Mouse (Mus musculus): ENCODE data around the gene Slc34a3. TPM values are rescaled to one million over a fixed set of nuclear protein-coding genes. Genes with fewer than 3 reads are reported as not detected.

The Slc34a3 gene
- total and polyA plus RNA-seq, 2 experiments from 2014 or later = not detected

DNA sequence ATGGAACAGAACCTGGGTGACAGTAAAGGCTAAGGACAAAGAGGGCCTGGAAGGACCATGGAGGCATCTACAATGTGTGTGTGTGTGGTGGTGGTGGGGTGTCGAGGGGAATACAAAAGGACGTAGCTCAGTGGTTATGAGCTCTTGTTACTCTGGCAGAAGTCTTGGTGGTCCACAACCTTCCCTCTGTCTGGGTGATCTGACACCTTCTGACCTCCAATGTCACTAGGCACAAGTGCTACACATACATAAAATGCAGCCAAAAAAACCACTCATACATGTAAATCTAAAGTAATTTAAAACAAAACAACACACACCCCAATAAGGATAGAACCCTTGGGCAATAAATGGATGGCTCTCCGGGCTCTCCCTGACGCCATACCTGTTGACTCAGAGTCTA is 6.8 kb downstream of the Slc34a3 start:
- WGBS = 92% methylated on average over 4 of the region's 4 CpGs
- no peak overlapping the region for H3K27ac ChIP-seq
- TF ChIP-seq CTCF (IDR thresholded peaks at IDR 0.05; ENCODE audit: low read depth) = no peak
- H3K9ac ChIP-seq (replicated peaks; ENCODE audit: low read length) = no peak overlapping the region
- H3K4me1 ChIP-seq (ENCODE audit: insufficient read depth, low read length) = peaks cover 19% of the 10 kb centered on the region
- no peaks in the 10 kb centered on the region for H3K36me3 ChIP-seq (ENCODE audit: insufficient read depth, low read length)
- H3K4me3 ChIP-seq (ENCODE audit: low read length) = no peak overlapping the region
- no peak for ATAC-seq
- no peak for DNase-seq (ENCODE audit: low spot score)
- H3K27me3 ChIP-seq (ENCODE audit: insufficient read depth, low read length) = no peaks in the 10 kb centered on the region
- no peaks in the 10 kb centered on the region for H3K9me3 ChIP-seq (ENCODE audit: low read length)
- no peak overlapping the region for H3K4me2 ChIP-seq (ENCODE audit: low read depth, low read length)

DNA sequence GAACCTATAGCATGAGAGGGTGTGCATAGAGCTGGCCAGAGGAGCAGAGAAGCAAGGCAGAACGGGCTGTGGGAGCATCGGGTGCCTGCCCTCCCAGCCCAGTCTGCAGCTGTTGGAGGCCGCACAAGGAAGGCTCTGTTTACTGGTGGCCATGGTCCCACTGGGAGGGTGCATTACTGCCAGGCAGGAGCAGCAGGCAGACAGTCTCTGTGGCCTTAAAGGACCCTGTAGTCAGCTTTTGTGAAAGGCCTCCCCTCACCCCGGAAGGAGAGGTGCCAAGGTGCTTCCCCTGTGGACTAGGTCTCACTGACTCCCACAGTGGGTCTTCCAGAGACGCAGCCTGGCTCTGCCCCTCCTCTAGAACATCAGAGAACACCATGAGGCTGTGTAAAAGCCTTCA is 7.3 kb downstream of the Slc34a3 start:
- no peaks in the 10 kb centered on the region for H3K9me3 ChIP-seq (ENCODE audit: low read length)
- no peaks in the 10 kb centered on the region for H3K36me3 ChIP-seq (ENCODE audit: insufficient read depth, low read length)
- H3K4me2 ChIP-seq (ENCODE audit: low read depth, low read length) = no peak overlapping the region
- DNase-seq (ENCODE audit: low spot score) (peak; percentile 21), ATAC-seq (no peak)
- TF ChIP-seq CTCF (IDR thresholded peaks at IDR 0.05; ENCODE audit: low read depth) = no peak
- no peak overlapping the region for H3K27ac ChIP-seq
- H3K4me3 ChIP-seq (ENCODE audit: low read length) = no peak overlapping the region
- WGBS = 79% methylated on average over 5 of the region's 5 CpGs
- H3K9ac ChIP-seq (replicated peaks; ENCODE audit: low read length) = no peak overlapping the region
- peaks cover 19% of the 10 kb centered on the region for H3K4me1 ChIP-seq (ENCODE audit: insufficient read depth, low read length)
- no peaks in the 10 kb centered on the region for H3K27me3 ChIP-seq (ENCODE audit: insufficient read depth, low read length)

DNA sequence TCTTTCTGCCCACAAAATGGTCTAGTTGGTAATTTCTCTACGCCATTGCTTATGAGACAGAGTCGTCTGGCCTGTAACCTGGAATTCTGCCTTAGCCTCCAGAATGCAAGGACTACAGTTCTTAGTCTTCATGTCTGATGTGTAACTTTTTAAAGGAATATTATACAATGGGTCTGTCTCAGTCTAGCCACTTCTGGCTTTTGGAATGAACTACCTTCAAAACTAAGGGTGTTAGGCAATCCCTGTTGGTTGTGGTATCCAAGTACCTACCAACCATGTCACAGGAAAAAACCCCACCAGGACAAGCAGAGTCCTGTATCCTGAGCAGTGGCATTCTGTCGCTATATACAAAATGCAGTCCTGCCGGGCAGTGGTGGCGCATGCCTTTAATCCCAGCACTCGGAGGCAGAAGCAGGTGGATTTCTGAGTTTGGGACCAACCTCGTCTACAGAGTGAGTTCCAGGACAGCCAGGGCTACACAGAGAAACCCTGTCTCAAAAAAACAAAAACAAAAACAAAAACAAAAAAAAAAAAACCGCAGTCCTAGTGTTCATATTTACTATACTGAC is 8.3 kb downstream of the Slc34a3 start:
- DNase-seq (ENCODE audit: low spot score) (no peak), ATAC-seq (no peak)
- peak overlapping the region; percentile 57; the same call in 1 of the 2 replicates for H3K4me2 ChIP-seq (ENCODE audit: low read depth, low read length)
- no peaks in the 10 kb centered on the region for H3K27me3 ChIP-seq (ENCODE audit: insufficient read depth, low read length)
- H3K9me3 ChIP-seq (ENCODE audit: low read length) = no peaks in the 10 kb centered on the region
- no peak overlapping the region for H3K9ac ChIP-seq (replicated peaks; ENCODE audit: low read length)
- no peaks in the 10 kb centered on the region for H3K36me3 ChIP-seq (ENCODE audit: insufficient read depth, low read length)
- TF ChIP-seq CTCF (IDR thresholded peaks at IDR 0.05; ENCODE audit: low read depth) = no peak
- H3K4me1 ChIP-seq (ENCODE audit: insufficient read depth, low read length) = peaks cover 19% of the 10 kb centered on the region
- 66% methylated on average over 8 of the region's 8 CpGs for WGBS
- H3K27ac ChIP-seq = peak overlapping the region; percentile 97
- H3K4me3 ChIP-seq (ENCODE audit: low read length) = no peak overlapping the region; the same call in 1 of the 2 replicates

DNA sequence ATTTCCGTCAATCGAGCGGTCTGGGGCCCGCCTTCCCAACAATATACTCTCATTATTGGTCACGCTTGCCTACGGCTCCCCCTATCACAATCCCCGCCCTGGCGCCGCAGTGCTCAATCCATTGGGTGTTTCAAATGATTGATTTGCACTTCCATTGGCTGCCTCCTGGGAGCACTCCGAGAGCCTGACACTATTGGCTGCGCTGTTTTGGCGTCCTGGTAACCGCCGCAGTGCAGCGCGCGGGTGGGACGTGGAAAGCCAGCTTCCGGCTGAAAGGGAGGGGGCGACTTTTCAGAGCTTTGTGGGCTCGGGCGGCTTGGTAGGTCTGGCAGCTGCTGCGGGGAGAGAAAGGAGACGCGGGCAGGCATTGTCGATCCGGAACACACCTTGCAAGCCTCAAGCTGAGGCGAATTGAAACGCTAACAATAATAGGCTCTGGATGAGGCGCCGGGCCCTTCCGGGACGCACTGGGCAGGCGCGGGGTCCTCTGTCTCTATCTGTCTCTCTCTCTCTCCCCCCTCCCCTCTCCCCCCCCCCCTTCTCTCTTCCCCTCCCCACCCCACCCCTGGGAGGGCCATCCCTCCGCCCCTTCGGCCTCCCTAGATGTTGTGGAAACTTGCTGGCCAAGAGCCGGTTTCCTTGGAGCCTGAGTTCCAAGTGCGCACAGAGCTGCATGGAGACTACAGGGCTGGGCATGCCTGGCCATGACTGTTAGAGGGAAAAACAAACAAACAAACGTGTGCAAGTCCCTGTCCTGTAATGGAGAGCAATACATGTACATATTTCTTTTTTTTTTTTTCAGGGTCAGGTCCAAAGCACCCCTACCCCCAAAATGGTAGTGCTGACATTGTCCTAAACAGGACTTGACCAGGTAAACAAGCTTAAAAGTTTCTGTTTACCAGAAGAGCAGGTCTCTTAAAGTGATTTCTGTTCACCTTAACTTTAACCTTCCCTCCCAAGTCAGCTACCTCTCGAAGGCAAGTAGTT is 9.1 kb downstream of the Slc34a3 start:
- Histone ChIP-seq H3K4me1 (ENCODE audit: insufficient read depth, low read length) (peaks cover 19% of the 10 kb centered on the region), H3K36me3 (ENCODE audit: insufficient read depth, low read length) (no peaks in the 10 kb centered on the region), H3K4me3 (ENCODE audit: low read length) (peak overlapping the region; percentile 80), H3K4me2 (ENCODE audit: low read depth, low read length) (peak overlapping the region; percentile 57), H3K27ac (peak overlapping the region; percentile 97), H3K9me3 (ENCODE audit: low read length) (no peaks in the 10 kb centered on the region), H3K9ac (replicated peaks; ENCODE audit: low read length) (peak overlapping the region; percentile 68), H3K27me3 (ENCODE audit: insufficient read depth, low read length) (no peaks in the 10 kb centered on the region)
- no peak for TF ChIP-seq CTCF (IDR thresholded peaks at IDR 0.05; ENCODE audit: low read depth)
- peak; percentile 97 for ATAC-seq
- 2% methylated on average over 41 of the region's 41 CpGs for WGBS
- DNase-seq (ENCODE audit: low spot score) = peak; percentile 100

DNA sequence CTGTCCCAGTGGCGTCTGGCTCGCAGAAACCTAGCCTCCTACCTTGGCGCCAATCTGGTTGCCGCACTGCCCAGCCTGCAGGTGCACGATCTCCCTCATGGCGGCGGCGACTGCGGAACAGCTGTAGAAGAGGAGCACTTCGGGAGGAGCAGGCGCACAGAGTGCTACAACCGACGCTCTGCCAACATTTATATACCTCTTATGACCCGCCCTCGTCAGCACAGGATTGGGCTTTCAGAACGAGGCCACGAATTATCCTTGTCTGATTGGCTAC is 9.7 kb downstream of the Slc34a3 start, which contains the start of gene Tubb4b:
TSS of gene Tubb4b (minus strand) at position 211 of the 274 bp plus-strand sequence.
- no peak for ATAC-seq
- Histone ChIP-seq H3K9ac (replicated peaks; ENCODE audit: low read length) (peak within 1 kb of the TSS; percentile 87), H3K36me3 (ENCODE audit: insufficient read depth, low read length) (no peaks in the 10 kb centered on the region), H3K4me3 (ENCODE audit: low read length) (peak within 1 kb of the TSS; percentile 80), H3K4me1 (ENCODE audit: insufficient read depth, low read length) (peaks cover 19% of the 10 kb centered on the region), H3K4me2 (ENCODE audit: low read depth, low read length) (peak within 1 kb of the TSS; percentile 84), H3K9me3 (ENCODE audit: low read length) (no peaks in the 10 kb centered on the region), H3K27me3 (ENCODE audit: insufficient read depth, low read length) (no peaks in the 10 kb centered on the region), H3K27ac (peak within 1 kb of the TSS; percentile 97)
- WGBS = under 1% methylated on average over 17 of the region's 17 CpGs
- TF ChIP-seq CTCF (IDR thresholded peaks at IDR 0.05; ENCODE audit: low read depth) = peak; percentile 62
- no peak for DNase-seq (ENCODE audit: low spot score)

DNA sequence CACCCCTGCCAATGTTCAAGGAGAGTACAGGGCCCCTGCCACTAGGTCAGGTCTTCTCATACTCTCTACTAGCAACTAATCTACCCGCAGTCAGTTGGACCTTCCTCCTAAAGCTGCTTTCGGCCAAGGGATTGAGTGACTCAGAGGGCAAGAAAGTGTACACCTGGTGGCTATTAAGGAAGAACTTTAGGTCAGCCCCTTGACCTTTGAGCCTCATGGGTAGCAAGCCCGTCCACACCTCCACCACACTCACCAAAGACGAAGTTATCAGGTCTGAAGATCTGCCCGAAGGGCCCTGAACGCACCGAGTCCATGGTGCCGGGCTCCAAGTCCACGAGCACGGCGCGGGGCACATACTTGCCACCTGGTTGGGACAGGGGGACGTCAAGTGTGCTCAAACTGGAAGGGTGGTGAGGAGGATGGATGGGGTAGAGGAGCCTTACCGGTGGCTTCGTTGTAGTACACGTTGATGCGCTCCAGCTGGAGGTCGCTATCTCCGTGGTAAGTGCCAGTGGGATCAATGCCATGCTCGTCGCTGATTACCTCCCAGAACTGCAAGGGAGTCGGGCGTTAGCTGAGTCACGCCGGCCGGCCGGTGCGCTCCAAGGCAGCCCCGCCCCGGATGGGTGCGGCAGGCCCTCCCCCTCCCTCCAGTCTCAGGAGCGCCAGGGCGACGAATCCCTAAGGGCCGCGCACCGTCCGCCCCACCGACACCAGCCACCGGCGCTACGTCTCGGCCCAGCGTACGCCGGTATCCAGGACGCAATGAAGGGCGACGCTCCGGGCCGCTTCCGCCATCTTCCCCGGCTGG is 10.3 kb downstream of the Slc34a3 start:
- peak; percentile 12; the same call in 1 of the 2 replicates for ATAC-seq
- no peak for DNase-seq (ENCODE audit: low spot score)
- peak overlapping the region; percentile 87 for H3K9ac ChIP-seq (replicated peaks; ENCODE audit: low read length)
- no peaks in the 10 kb centered on the region for H3K27me3 ChIP-seq (ENCODE audit: insufficient read depth, low read length)
- H3K36me3 ChIP-seq (ENCODE audit: insufficient read depth, low read length) = no peaks in the 10 kb centered on the region
- 3% methylated on average over 47 of the region's 53 CpGs for WGBS
- peaks cover 18% of the 10 kb centered on the region for H3K4me1 ChIP-seq (ENCODE audit: insufficient read depth, low read length)
- peak overlapping the region; percentile 95 for H3K27ac ChIP-seq
- H3K4me2 ChIP-seq (ENCODE audit: low read depth, low read length) = peak overlapping the region; percentile 84
- TF ChIP-seq CTCF (IDR thresholded peaks at IDR 0.05; ENCODE audit: low read depth) = no peak
- no peaks in the 10 kb centered on the region for H3K9me3 ChIP-seq (ENCODE audit: low read length)
- H3K4me3 ChIP-seq (ENCODE audit: low read length) = peak overlapping the region; percentile 80

All from hindbrain, postnatal 0 days (tissue).